Mouse (Mus musculus) right cerebral cortex, postnatal 36 days (tissue): ENCODE measurements at regions not wholly inside any gene's neighbourhood (a gene's known extent, or its start where the extent isn't known, plus 50 kb on each side); places are given as distances from the start of the nearest gene placed in this dataset.

Source experiments
- DNase-seq, 2 experiments: peaks; one replicate each; pipeline ENCODE4 v3.0.0; 2022; ENCODE audit warnings: low spot score in 2 of 2, mixed read lengths in 1 of 2

GRCm38 (mm10) chr16:84100444-84100843 lies 414.5 kb upstream of the A730009L09Rik start:
- peak in 1 of 2 experiments; percentile 18 for DNase-seq

- DNase-seq = peak in 1 of 2 experiments; percentile 45
Measured at GRCm38 (mm10) chr16:84111610-84112009, 403.3 kb upstream of the A730009L09Rik start.

DNA sequence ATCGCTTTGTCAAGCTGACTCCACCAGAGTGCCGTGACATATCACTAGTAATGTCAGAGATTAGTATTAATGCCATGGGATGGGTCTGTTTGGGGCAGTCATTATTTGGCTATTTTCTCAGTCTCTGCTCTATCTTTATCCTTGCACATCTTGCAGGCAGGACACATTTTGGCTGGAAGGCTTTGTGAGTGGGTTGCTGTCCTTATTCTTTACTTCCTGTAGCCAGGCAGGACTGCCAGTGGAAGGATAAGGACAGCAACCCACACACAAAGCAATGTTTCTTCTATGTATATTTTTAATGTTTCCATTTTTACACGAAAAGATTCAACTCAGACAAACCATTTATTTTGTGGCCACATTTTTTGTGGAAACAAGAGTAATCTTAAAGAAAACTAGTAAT lies 397.4 kb upstream of the A730009L09Rik start:
- DNase-seq = peak; percentile 8 to 65

GRCm38 (mm10) chr16:84135651-84136200 lies 379.2 kb upstream of the A730009L09Rik start:
- peak; percentile 5 to 31 for DNase-seq

DNA sequence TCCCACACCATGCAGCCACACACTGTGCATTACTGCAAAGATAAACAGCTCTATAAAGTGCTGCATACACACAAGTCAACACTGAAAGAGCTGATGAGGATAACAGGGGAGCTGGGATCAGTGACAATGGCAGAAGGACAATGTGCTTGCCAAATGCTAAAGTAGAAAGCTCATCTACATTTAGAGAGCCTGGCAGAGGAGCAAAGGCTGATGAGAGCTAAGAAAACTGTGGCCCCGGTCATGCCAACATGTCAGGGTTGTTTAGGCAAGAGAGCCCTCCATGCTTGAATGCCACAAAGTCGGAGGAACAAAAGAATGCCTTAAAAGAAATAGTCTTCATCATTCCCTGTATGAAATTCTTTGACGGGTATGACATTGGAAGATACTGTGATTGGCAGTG lies 363.0 kb upstream of the A730009L09Rik start:
- DNase-seq = no peak

- no peak for DNase-seq
Measured at GRCm38 (mm10) chr16:84172080-84172479, 342.8 kb upstream of the A730009L09Rik start.
